Mouse (Mus musculus) adrenal gland, adult 8-10 months (tissue): Measurements from ENCODE around the gene Serpinb1a. TPM values are rescaled to one million over a fixed set of nuclear protein-coding genes. Genes with fewer than 3 reads are reported as not detected.

Experiments
- DNase-seq: peaks from one replicate; pipeline ENCODE4 v3.0.0; 2022
- total RNA-seq, 4 experiments: library from RNA; stranded (reverse); gene quantifications; 2 replicates each; pipeline ENCODE4 v1.2.4; 2022

The Serpinb1a gene
- total RNA-seq, 4 experiments from 2014 or later = 5.5 to 130 (median 37.7) TPM

- no peak for DNase-seq
Observed at GRCm38 (mm10) chr13:32795166-32795565, 55.8 kb downstream of the Serpinb1a start.

- DNase-seq = no peak
Observed at GRCm38 (mm10) chr13:32794619-32795018, 56.4 kb downstream of the Serpinb1a start.

Other genes starting within 250 kb of the Serpinb1a start
- under 1 TPM in 1 of 4 experiments, not detected in 3; 0.05 TPM for gene Mylk4, start 67.2 kb downstream of the Serpinb1a start, total RNA-seq
- gene Wrnip1, start 49.1 kb downstream of the Serpinb1a start, total RNA-seq = 10 to 100 TPM; 33.1 to 50.4 (median 42.2) TPM
- under 1 TPM in 1 of 4 experiments, not detected in 3; 0.75 TPM for gene D930007J09Rik, start 48.3 kb downstream of the Serpinb1a start, total RNA-seq
- not detected for gene Serpinb1c, start 47.0 kb upstream of the Serpinb1a start, total RNA-seq
- 10 to 100 TPM; 22.3 to 44.8 (median 27.7) TPM for gene Serpinb6b, start 114.0 kb upstream of the Serpinb1a start, total RNA-seq
- 10 to 100 TPM; 16.8 to 24.1 (median 22.0) TPM for gene Serpinb9, start 152.1 kb upstream of the Serpinb1a start, total RNA-seq
- under 1 TPM in 3 of 4 experiments, not detected in 1; 0.15 to 0.41 (median 0.28) TPM for gene Serpinb9b, start 176.2 kb upstream of the Serpinb1a start, total RNA-seq
- gene Serpinb1b, start 227.4 kb upstream of the Serpinb1a start, total RNA-seq = under 1 TPM in 2 of 4 experiments, not detected in 2; 0.56 to 0.99 TPM